Mouse (Mus musculus) intestine, embryonic 14.5 days (tissue): Measurements from ENCODE around the gene Man1c1. TPM values are rescaled to one million over a fixed set of nuclear protein-coding genes. Genes with fewer than 3 reads are reported as not detected.
A peak's percentile ranks its signal among the peaks of the same experiment; 100 is the strongest.

Source experiments
- ATAC-seq: fragments of 200-750 bp; cut with Nextera tagmentation; replicated peaks from 2 replicates; pipeline ENCODE4 v1.8.0; 2017; ENCODE audit warnings: low read depth, moderate number of reproducible peaks, moderate TSS enrichment, moderate library complexity; ENCODE audit not compliant: low FRiP score, low TSS enrichment
- DNase-seq: peaks from one replicate; pipeline ENCODE4 v3.0.0-alpha.2; 2018; ENCODE audit warnings: low spot score
- H3K27ac ChIP-seq: fragments of 300-500 bp; sonication (generic); 2 replicates; pipeline ENCODE4 v1.5.1; 2014; ENCODE audit warnings: low read depth, mild to moderate bottlenecking, control low read depth
- H3K27me3 ChIP-seq: fragments of 300-500 bp; sonication (generic); replicated peaks from 2 replicates; pipeline ENCODE4 v1.6.1; 2014; ENCODE audit warnings: low read length, control low read depth; ENCODE audit not compliant: control insufficient read depth, insufficient read depth
- H3K36me3 ChIP-seq: fragments of 300-500 bp; sonication (generic); 2 replicates; pipeline ENCODE4 v1.6.1; 2014; ENCODE audit warnings: low read length, control low read depth; ENCODE audit not compliant: control insufficient read depth, insufficient read depth
- H3K4me1 ChIP-seq: fragments of 300-500 bp; sonication (generic); replicated peaks from 2 replicates; pipeline ENCODE4 v1.6.1; 2014; ENCODE audit warnings: low read length, control low read depth, mixed read lengths; ENCODE audit not compliant: control insufficient read depth, insufficient read depth
- H3K4me2 ChIP-seq: fragments of 300-500 bp; sonication (generic); 2 replicates; pipeline ENCODE4 v1.6.1; 2014; ENCODE audit warnings: low read length
- H3K4me3 ChIP-seq: fragments of 300-500 bp; sonication (generic); 2 replicates; pipeline ENCODE4 v1.5.1; 2014; ENCODE audit warnings: low read depth, low read length, control low read depth, mixed read lengths
- H3K9ac ChIP-seq: fragments of 300-500 bp; sonication (generic); 2 replicates; pipeline ENCODE4 v1.6.1; 2014; ENCODE audit warnings: mild to moderate bottlenecking, low read length
- H3K9me3 ChIP-seq: fragments of 300-500 bp; sonication (generic); 2 replicates; pipeline ENCODE4 v1.6.1; 2016; ENCODE audit warnings: low read length, control low read depth; ENCODE audit not compliant: control insufficient read depth
- WGBS: fragments of 180-500 bp; shearing (Covaris S2); extraction: QIAGEN DNeasy Blood & Tissue Kit; methylation state at CpG from one replicate; pipeline ENCODE4 v1.1.7; 2014; 5-methylcytosine and 5-hydroxymethylcytosine counted together
- microRNA-seq: library from miRNA; unstranded; fragments of <30 nt; microRNA quantifications from one replicate; pipeline ENCODE4, GENCODE M21; 2016
- polyA plus RNA-seq: library from polyadenylated mRNA; unstranded; fragments of >200 nt; fragmentation: Nextera tagmentation; extraction: Ambion mirVana; gene quantifications from 2 replicates; pipeline ENCODE4 v1.2.1, GENCODE M21; 2014

Gene Man1c1
- polyA plus RNA-seq, 1 experiment from 2014 or later = 3.6 TPM

DNA sequence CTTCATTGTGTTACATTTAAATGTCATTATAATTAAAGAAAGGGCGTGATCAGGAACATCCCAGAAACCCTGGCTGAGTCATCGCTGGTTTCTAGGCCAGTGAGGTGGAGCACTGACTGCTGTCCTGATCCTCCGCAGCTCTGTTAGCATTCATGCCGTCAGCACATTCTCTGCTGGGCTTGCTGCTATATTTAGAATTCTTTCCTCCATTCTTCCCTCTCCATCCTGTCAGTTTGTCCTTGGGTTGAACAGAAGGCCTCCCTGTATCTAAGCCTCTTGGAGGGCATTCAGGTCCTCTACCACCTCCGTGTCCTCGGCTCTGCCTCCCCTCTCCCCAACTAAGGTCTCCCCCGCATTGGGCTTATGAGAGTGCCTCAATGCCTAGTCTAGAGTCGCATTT is 187.1 kb downstream of the Man1c1 start:
- peak overlapping the region; percentile 48; the same call in 1 of the 2 replicates for H3K27ac ChIP-seq
- no peaks in the 10 kb centered on the region for H3K27me3 ChIP-seq
- WGBS = 59% methylated on average over 8 of the region's 8 CpGs
- no peak overlapping the region for H3K4me3 ChIP-seq
- ATAC-seq (no peak), DNase-seq (no peak)
- H3K4me2 ChIP-seq = no peak overlapping the region
- H3K9ac ChIP-seq = no peak overlapping the region
- H3K36me3 ChIP-seq = peaks cover 13% of the 10 kb centered on the region; the same call in 1 of the 2 replicates
- H3K9me3 ChIP-seq = no peaks in the 10 kb centered on the region
- peaks cover 7% of the 10 kb centered on the region for H3K4me1 ChIP-seq

DNA sequence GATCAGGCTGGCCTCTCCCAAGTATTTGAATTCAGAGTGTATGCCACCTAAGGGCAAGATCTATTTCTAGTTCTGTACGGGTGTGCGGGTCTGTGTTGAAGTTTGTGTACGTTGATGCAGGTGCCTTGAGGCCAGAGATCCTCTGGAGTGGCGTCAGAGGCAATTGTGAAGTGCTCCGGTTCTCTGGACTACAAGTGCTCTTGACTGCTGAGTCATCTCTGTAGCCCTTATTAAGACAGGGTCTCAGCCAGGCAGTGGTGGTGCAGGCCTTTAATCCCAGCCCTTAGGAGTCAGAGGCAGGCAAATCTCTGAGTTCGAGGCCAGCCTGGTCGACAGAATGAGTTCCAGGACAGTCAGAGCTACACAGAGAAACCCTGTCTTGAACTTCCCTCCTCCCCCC is 188.5 kb downstream of the Man1c1 start:
- DNase-seq = no peak
- Histone ChIP-seq H3K9me3 (no peaks in the 10 kb centered on the region), H3K36me3 (peaks cover 3% of the 10 kb centered on the region; the same call in 1 of the 2 replicates), H3K4me3 (no peak overlapping the region), H3K9ac (no peak overlapping the region), H3K4me1 (peaks cover 7% of the 10 kb centered on the region), H3K27me3 (no peaks in the 10 kb centered on the region), H3K4me2 (no peak overlapping the region), H3K27ac (no peak overlapping the region)
- 75% methylated on average over 7 of the region's 7 CpGs for WGBS
- ATAC-seq = no peak

DNA sequence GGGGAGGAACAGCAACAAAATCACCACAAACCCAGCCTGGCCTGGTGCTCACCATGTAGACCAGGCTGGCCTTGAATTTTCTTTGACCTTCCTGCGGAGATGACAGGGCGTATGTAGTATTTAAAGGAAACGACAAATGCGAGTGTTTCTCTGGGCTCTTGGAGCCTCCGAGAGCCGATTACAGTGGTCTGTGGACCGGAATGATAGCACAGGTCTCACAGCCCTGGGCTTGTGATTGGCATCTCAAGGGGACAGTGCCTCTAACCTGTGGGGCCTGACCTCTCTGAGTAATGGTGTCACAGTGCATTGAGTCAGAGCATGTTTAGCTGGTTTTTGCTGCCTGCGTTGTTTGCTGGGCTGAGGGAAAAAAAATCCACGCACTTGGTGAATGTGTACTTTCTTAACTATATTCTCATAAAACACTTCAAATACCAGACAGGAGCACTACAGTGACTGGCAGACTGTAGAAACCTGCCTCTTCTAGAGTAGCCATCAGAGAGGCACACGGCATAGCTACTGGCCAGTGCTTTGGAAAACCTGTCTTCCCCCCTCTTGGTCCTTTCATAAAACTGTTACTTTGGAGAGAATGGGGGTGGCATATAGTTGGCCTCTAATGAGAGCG is 189.7 kb downstream of the Man1c1 start:
- 84% methylated on average over 11 of the region's 11 CpGs for WGBS
- Histone ChIP-seq H3K9me3 (no peaks in the 10 kb centered on the region), H3K4me3 (no peak overlapping the region), H3K27ac (no peak overlapping the region), H3K4me1 (peaks cover 7% of the 10 kb centered on the region), H3K9ac (no peak overlapping the region), H3K4me2 (no peak overlapping the region), H3K36me3 (no peaks in the 10 kb centered on the region), H3K27me3 (no peaks in the 10 kb centered on the region)
- no peak for DNase-seq
- ATAC-seq = no peak

DNA sequence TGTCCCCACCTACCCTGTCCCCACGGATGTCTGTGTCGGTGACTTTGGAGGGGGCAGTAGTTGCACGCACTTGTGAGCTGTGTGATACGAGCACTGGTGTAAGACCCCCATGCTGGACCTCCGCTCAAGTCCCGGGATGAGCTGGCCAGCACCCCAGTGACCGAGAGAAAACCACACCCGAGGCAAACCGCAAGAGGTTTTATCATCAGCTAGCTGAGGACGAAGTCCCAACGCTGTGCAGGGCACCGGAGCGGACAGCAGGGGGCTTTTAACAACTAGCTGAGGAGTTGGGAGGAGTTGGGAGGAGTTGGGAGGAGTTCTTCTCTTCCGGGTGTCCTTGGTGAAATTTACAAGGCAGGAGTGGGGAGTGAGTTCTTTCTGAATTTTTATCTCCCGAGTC is 191.3 kb downstream of the Man1c1 start:
- ATAC-seq (no peak), DNase-seq (peak; percentile 85)
- peak overlapping the region; percentile 16 for H3K4me3 ChIP-seq
- H3K27me3 ChIP-seq = no peaks in the 10 kb centered on the region
- H3K36me3 ChIP-seq = no peaks in the 10 kb centered on the region
- no peak overlapping the region for H3K9ac ChIP-seq
- WGBS = 17% methylated on average over 15 of the region's 15 CpGs
- H3K27ac ChIP-seq = no peak overlapping the region
- peaks cover 7% of the 10 kb centered on the region for H3K4me1 ChIP-seq
- peak overlapping the region; percentile 44 for H3K4me2 ChIP-seq
- no peaks in the 10 kb centered on the region for H3K9me3 ChIP-seq

DNA sequence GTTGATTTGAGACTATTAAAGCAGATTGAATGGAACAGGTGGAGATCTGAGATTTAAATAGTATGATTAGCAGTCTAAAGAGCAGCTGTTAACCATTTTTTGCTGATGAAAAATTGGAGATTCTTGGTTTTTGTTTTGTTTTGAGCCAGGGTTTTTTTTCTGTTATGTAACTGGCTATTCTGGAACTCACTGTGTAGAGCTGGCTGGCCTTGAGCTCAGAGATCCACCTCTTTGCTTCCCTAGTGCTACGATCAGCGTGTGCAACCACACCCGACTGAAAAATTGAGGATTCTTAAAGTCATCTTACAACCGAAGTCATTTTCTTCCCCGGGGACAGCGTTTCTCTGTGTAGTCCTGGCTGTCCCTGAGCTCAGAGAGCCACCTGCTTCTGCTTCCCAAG is 192.4 kb downstream of the Man1c1 start:
- Histone ChIP-seq H3K4me1 (peaks cover 3% of the 10 kb centered on the region; the same call in 1 of the 2 replicates), H3K27me3 (no peaks in the 10 kb centered on the region), H3K9ac (peak overlapping the region; percentile 64), H3K4me2 (peak overlapping the region; percentile 88), H3K27ac (no peak overlapping the region), H3K9me3 (no peaks in the 10 kb centered on the region), H3K36me3 (no peaks in the 10 kb centered on the region), H3K4me3 (peak overlapping the region; percentile 66)
- WGBS = 70% methylated on average over 6 of the region's 6 CpGs
- DNase-seq (no peak), ATAC-seq (no peak)

Small RNA genes within 50 kb of the gene (microRNA-seq; reads per million reads assigned to microRNA genes)
- not detected for gene Mir6403

Other genes starting within 250 kb of the Man1c1 start
- gene Stmn1, start 236.0 kb downstream of the Man1c1 start, polyA plus RNA-seq = 1,522 and 1,793 TPM in 2 replicates
- gene Paqr7, start 207.6 kb downstream of the Man1c1 start, polyA plus RNA-seq = 1.3 and 2.1 TPM in 2 replicates
- gene Aunip, start 193.3 kb downstream of the Man1c1 start, polyA plus RNA-seq = 7.8 and 8.2 TPM in 2 replicates
- 109 and 117 TPM in 2 replicates for gene Mtfr1l, start 168.9 kb downstream of the Man1c1 start, polyA plus RNA-seq
- 14.7 and 15.6 TPM in 2 replicates for gene Selenon, start 152.1 kb downstream of the Man1c1 start, polyA plus RNA-seq
- 15.0 and 16.6 TPM in 2 replicates for gene Ldlrap1, start 63.7 kb upstream of the Man1c1 start, polyA plus RNA-seq
- 34.2 and 35.8 TPM in 2 replicates for gene Maco1, start 149.1 kb upstream of the Man1c1 start, polyA plus RNA-seq
- 0.89 and 1.1 TPM in 2 replicates for gene Rhd, start 160.2 kb upstream of the Man1c1 start, polyA plus RNA-seq
- gene Tmem50a, start 210.7 kb upstream of the Man1c1 start, polyA plus RNA-seq = 152 and 159 TPM in 2 replicates
- gene Rsrp1, start 219.3 kb upstream of the Man1c1 start, polyA plus RNA-seq = 400 and 437 TPM in 2 replicates
- gene Syf2, start 226.6 kb upstream of the Man1c1 start, polyA plus RNA-seq = 62.4 and 63.0 TPM in 2 replicates